Mouse (Mus musculus) kidney, embryonic 15.5 days (tissue): ENCODE results near the gene Strc. TPM values are rescaled to one million over a fixed set of nuclear protein-coding genes. Genes with fewer than 3 reads are reported as not detected.
A peak's percentile ranks its signal among the peaks of the same experiment; 100 is the strongest.

Experiments
- ATAC-seq: fragments of 200-750 bp; cut with Nextera tagmentation; replicated peaks from 2 replicates; pipeline ENCODE4 v1.8.0; 2017; ENCODE audit warnings: moderate TSS enrichment; ENCODE audit not compliant: low FRiP score
- H3K27ac ChIP-seq: fragments of 300-500 bp; sonication (generic); 2 replicates; pipeline ENCODE4 v1.5.1; 2015; ENCODE audit warnings: mild to moderate bottlenecking, inconsistent platforms
- H3K27me3 ChIP-seq: fragments of 300-500 bp; sonication (generic); 2 replicates; pipeline ENCODE4 v1.6.1; 2015; ENCODE audit warnings: inconsistent platforms
- H3K36me3 ChIP-seq: fragments of 300-500 bp; sonication (generic); 2 replicates; pipeline ENCODE4 v1.6.1; 2015; ENCODE audit warnings: inconsistent platforms
- H3K4me1 ChIP-seq: fragments of 300-500 bp; sonication (generic); 2 replicates; pipeline ENCODE4 v1.6.1; 2015; ENCODE audit warnings: inconsistent platforms
- H3K4me2 ChIP-seq: fragments of 300-500 bp; sonication (generic); 2 replicates; pipeline ENCODE4 v1.6.1; 2015; ENCODE audit warnings: moderate library complexity, mild to moderate bottlenecking, inconsistent platforms
- H3K4me3 ChIP-seq: fragments of 300-500 bp; sonication (generic); replicated peaks from 2 replicates; pipeline ENCODE4 v1.5.1; 2015; ENCODE audit warnings: mild to moderate bottlenecking, inconsistent platforms
- H3K9ac ChIP-seq: fragments of 300-500 bp; sonication (generic); 2 replicates; pipeline ENCODE4 v1.6.1; 2015; ENCODE audit warnings: mild to moderate bottlenecking, inconsistent platforms
- H3K9me3 ChIP-seq: fragments of 300-500 bp; sonication (generic); replicated peaks from 2 replicates; pipeline ENCODE4 v1.6.1; 2016; ENCODE audit warnings: inconsistent platforms
- WGBS: fragments of 180-500 bp; shearing (Covaris S2); methylation state at CpG from one replicate; pipeline ENCODE4 v1.1.7; 2015; ENCODE audit warnings: mixed read lengths; 5-methylcytosine and 5-hydroxymethylcytosine counted together
- polyA plus RNA-seq: library from polyadenylated mRNA; unstranded; fragments of >200 nt; fragmentation: Nextera tagmentation; extraction: Ambion mirVana; gene quantifications from 2 replicates; pipeline ENCODE4 v1.2.1, GENCODE M21; 2015

Strc gene
- polyA plus RNA-seq, 1 experiment from 2014 or later = not detected

DNA sequence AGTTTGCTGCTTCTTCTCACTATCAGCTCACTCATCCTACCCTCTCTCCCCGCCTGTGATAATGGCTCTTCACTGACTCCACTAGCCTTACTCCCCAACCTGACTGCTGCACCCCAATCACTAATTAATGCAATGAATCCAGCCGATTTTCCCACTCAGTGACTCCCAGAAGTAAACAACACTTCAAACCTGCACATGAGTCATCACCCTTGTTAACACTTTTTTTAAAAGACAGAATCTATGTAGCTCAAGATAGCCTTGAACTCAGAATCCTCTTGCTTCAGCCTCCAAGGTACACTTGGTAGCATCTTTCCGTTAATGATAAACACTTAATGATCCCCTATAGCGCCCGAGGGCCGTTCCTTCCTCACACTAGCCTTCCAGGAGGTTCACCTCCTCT lies 32.6 kb downstream of the Strc start:
- Histone ChIP-seq H3K9ac (peak overlapping the region; percentile 82), H3K4me3 (peak overlapping the region; percentile 79), H3K9me3 (no peaks in the 10 kb centered on the region), H3K4me2 (peak overlapping the region; percentile 81), H3K36me3 (peaks cover 8% of the 10 kb centered on the region; the same call in 1 of the 2 replicates), H3K27ac (peak overlapping the region; percentile 67), H3K4me1 (peaks cover 30% of the 10 kb centered on the region), H3K27me3 (peaks cover 26% of the 10 kb centered on the region)
- WGBS = 4% methylated on average over 6 of the region's 6 CpGs
- no peak for ATAC-seq

DNA sequence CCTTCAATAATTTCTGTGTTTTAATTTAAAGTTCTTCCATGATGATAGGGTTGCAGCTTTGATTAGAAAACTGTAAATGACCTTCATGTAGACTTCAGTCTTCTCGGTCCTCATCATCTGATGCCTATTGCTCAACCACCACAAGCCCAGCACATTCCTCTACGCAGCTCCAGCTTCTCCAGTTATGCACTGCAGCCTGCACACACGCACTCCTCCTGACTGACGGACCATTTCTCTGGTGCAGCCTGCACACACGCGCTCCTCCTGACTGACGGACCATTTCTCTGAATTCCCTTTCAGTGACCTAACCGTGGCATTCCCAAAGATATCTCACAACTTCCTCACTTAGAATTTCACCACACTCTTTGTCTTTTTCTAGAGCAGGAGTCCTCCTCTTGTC lies 33.8 kb downstream of the Strc start:
- no peak overlapping the region for H3K9ac ChIP-seq
- H3K36me3 ChIP-seq = peaks cover 10% of the 10 kb centered on the region; the same call in 1 of the 2 replicates
- no peak overlapping the region for H3K4me3 ChIP-seq
- H3K4me2 ChIP-seq = no peak overlapping the region
- peaks cover 19% of the 10 kb centered on the region for H3K27me3 ChIP-seq
- 59% methylated on average over 8 of the region's 8 CpGs for WGBS
- no peak for ATAC-seq
- no peak overlapping the region for H3K27ac ChIP-seq
- H3K4me1 ChIP-seq = peaks cover 18% of the 10 kb centered on the region
- H3K9me3 ChIP-seq = no peaks in the 10 kb centered on the region

DNA sequence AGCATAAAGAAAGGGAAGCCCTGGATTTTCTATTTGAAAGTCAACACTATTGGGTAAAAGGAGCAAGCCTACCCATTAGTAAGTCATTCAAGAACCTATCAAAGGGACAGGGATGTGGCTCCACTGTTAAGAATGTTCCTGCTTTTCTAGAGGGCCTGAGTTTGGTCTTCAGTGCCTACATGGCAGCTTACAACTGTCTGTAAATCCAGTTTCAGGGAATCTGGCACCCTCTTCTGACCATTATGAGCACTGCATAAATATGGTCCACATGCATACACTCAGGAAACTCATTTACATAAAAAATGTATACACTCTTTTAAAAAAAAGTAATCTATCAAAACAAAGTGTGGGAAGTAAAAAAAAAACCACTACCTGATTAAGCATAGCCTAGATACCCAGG lies 47.9 kb downstream of the Strc start:
- no peak overlapping the region for H3K4me2 ChIP-seq
- no peaks in the 10 kb centered on the region for H3K4me1 ChIP-seq
- no peaks in the 10 kb centered on the region for H3K27me3 ChIP-seq
- H3K36me3 ChIP-seq = peaks cover 4% of the 10 kb centered on the region; the same call in 1 of the 2 replicates
- no peak overlapping the region for H3K4me3 ChIP-seq
- H3K9me3 ChIP-seq = no peaks in the 10 kb centered on the region
- no peak overlapping the region for H3K9ac ChIP-seq
- no peak overlapping the region for H3K27ac ChIP-seq
- ATAC-seq = no peak

- WGBS = 86% methylated on average over 2 of the region's 2 CpGs
- Histone ChIP-seq H3K9me3 (no peaks in the 10 kb centered on the region), H3K4me3 (no peak overlapping the region), H3K27me3 (no peaks in the 10 kb centered on the region), H3K4me1 (no peaks in the 10 kb centered on the region), H3K9ac (no peak overlapping the region), H3K27ac (no peak overlapping the region), H3K36me3 (0 out of 2 replicates have a peak, but pooled peaks cover 7% of the 10 kb centered on the region), H3K4me2 (no peak overlapping the region)
- ATAC-seq = no peak
Measured at GRCm38 (mm10) chr2:121329492-121329891, 57.5 kb downstream of the Strc start.

GRCm38 (mm10) chr2:121323693-121324470 lies 63.1 kb downstream of the Strc start:
- peaks cover 16% of the 10 kb centered on the region for H3K36me3 ChIP-seq
- 86% methylated on average over 10 of the region's 10 CpGs for WGBS
- H3K9me3 ChIP-seq = no peaks in the 10 kb centered on the region
- H3K4me3 ChIP-seq = no peak overlapping the region
- no peak for ATAC-seq
- no peak overlapping the region for H3K27ac ChIP-seq
- no peaks in the 10 kb centered on the region for H3K4me1 ChIP-seq
- no peaks in the 10 kb centered on the region for H3K27me3 ChIP-seq
- no peak overlapping the region for H3K9ac ChIP-seq
- H3K4me2 ChIP-seq = no peak overlapping the region

GRCm38 (mm10) chr2:121323041-121323440 lies 63.9 kb downstream of the Strc start:
- Histone ChIP-seq H3K27me3 (no peaks in the 10 kb centered on the region), H3K9ac (no peak overlapping the region), H3K4me2 (no peak overlapping the region), H3K4me3 (no peak overlapping the region), H3K4me1 (no peaks in the 10 kb centered on the region), H3K27ac (no peak overlapping the region), H3K9me3 (no peaks in the 10 kb centered on the region), H3K36me3 (peaks cover 16% of the 10 kb centered on the region)
- no peak for ATAC-seq
- 90% methylated on average over 10 of the region's 10 CpGs for WGBS

DNA sequence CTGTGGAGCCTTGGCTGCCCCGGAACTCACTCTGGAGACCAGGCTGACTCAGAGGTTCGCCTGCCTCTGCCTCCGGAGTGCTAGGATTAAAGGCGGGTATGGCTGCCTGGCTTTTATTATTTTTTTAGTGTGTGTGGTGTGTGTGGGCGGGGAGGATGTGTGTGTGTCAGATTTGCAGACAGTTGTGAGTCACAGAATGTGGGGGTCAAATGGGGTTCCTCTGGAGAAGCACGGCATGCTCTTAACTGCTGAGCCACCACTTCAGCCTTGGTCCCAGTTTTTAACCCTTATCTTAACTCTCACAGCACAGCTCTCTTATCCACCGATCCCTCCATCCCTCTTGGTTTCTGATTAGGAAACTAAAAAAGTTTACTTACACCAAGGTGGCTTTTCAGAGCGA lies 70.7 kb downstream of the Strc start:
- Histone ChIP-seq H3K4me2 (no peak overlapping the region), H3K4me3 (no peak overlapping the region), H3K4me1 (no peaks in the 10 kb centered on the region), H3K9ac (no peak overlapping the region), H3K9me3 (no peaks in the 10 kb centered on the region), H3K27ac (no peak overlapping the region), H3K36me3 (peaks cover 10% of the 10 kb centered on the region; the same call in 1 of the 2 replicates), H3K27me3 (no peaks in the 10 kb centered on the region)
- WGBS = 75% methylated on average over 8 of the region's 8 CpGs
- no peak for ATAC-seq

Other genes starting within 250 kb of the Strc start
- 21.3 and 21.9 TPM in 2 replicates for gene Adal, start 246.7 kb downstream of the Strc start, polyA plus RNA-seq
- 22.8 and 24.5 TPM in 2 replicates for gene Lcmt2, start 246.5 kb downstream of the Strc start, polyA plus RNA-seq
- gene Tubgcp4, start 216.5 kb downstream of the Strc start, polyA plus RNA-seq = 57.2 and 57.6 TPM in 2 replicates
- gene Zscan29, start 216.0 kb downstream of the Strc start, polyA plus RNA-seq = 12.6 and 13.8 TPM in 2 replicates
- gene Trp53bp1, start 115.8 kb downstream of the Strc start, polyA plus RNA-seq = 72.9 and 73.7 TPM in 2 replicates
- gene Map1a, start 97.6 kb downstream of the Strc start, polyA plus RNA-seq = 3.1 and 3.2 TPM in 2 replicates
- gene Ppip5k1, start 31.8 kb downstream of the Strc start, polyA plus RNA-seq = 12.6 and 14.5 TPM in 2 replicates
- gene Ckmt1, start 29.5 kb downstream of the Strc start, polyA plus RNA-seq = 16.9 and 22.4 TPM in 2 replicates
- 811 and 867 TPM in 2 replicates for gene Pdia3, start 26.6 kb upstream of the Strc start, polyA plus RNA-seq
- 1.8 and 2.7 TPM in 2 replicates for gene Catsper2, start 26.6 kb upstream of the Strc start, polyA plus RNA-seq
- gene Ell3, start 57.1 kb upstream of the Strc start, polyA plus RNA-seq = 11.2 and 12.9 TPM in 2 replicates
- 482 and 510 TPM in 2 replicates for gene Serf2, start 62.0 kb upstream of the Strc start, polyA plus RNA-seq
- gene Hypk, start 66.1 kb upstream of the Strc start, polyA plus RNA-seq = 119 and 120 TPM in 2 replicates
- gene Serinc4, start 69.6 kb upstream of the Strc start, polyA plus RNA-seq = 0.06 and 0.10 TPM in 2 replicates
- gene Mfap1b, start 86.9 kb upstream of the Strc start, polyA plus RNA-seq = 53.7 and 54.3 TPM in 2 replicates
- 28.2 and 29.4 TPM in 2 replicates for gene Mfap1a, start 119.5 kb upstream of the Strc start, polyA plus RNA-seq
- 9.3 and 9.7 TPM in 2 replicates for gene Wdr76, start 119.6 kb upstream of the Strc start, polyA plus RNA-seq